Mouse (Mus musculus): ENCODE results near the gene 4921517D22Rik. TPM values are rescaled to one million over a fixed set of nuclear protein-coding genes. Genes with fewer than 3 reads are reported as not detected.

4921517D22Rik gene
- polyA plus RNA-seq, 1 experiment from 2014 or later: not detected

GRCm38 (mm10) chr13:59672248-59672647, 21.7 kb downstream of the 4921517D22Rik start:
- Histone ChIP-seq H3K27me3 (replicated peaks) (no peaks in the 10 kb centered on the region), H3K4me1 (peaks cover 4% of the 10 kb centered on the region; the same call in 1 of the 2 replicates), H3K9ac (no peak overlapping the region), H3K36me3 (no peaks in the 10 kb centered on the region), H3K4me2 (no peak overlapping the region), H3K27ac (no peak overlapping the region), H3K4me3 (replicated peaks) (no peak overlapping the region), H3K9me3 (no peaks in the 10 kb centered on the region)
- 60% methylated on average over 6 of the region's 6 CpGs for WGBS
- no peak for ATAC-seq (ENCODE audit: insufficient read depth, low FRiP score, low read depth)

GRCm38 (mm10) chr13:59671521-59671920, 22.4 kb downstream of the 4921517D22Rik start:
- H3K27ac ChIP-seq: no peak overlapping the region
- H3K9ac ChIP-seq: no peak overlapping the region
- H3K36me3 ChIP-seq: no peaks in the 10 kb centered on the region
- ATAC-seq (ENCODE audit: insufficient read depth, low FRiP score, low read depth): no peak
- H3K9me3 ChIP-seq: no peaks in the 10 kb centered on the region
- no peaks in the 10 kb centered on the region for H3K27me3 ChIP-seq (replicated peaks)
- no peak overlapping the region for H3K4me3 ChIP-seq (replicated peaks)
- 80% methylated on average over 2 of the region's 2 CpGs for WGBS
- peaks cover 4% of the 10 kb centered on the region; the same call in 1 of the 2 replicates for H3K4me1 ChIP-seq
- H3K4me2 ChIP-seq: no peak overlapping the region

DNA sequence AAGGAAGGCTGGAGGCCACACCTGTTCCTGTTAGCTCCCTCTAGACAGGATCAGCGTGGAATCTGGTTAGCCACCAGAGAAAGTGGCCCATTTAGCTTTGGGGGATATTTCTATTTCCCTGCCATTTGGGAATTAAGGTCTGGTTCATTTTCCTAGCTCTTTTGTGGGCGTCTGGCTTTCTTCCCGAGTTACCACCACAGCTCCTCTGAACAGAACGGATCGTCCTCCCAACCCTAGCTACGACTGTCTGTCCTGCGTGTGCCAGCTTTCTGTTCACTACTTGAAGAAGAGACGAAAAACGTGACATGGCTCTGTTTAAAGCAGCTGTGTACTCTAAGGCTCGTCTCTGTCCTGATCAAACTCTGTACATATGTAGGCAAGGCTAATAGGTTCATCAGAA, 24.0 kb downstream of the 4921517D22Rik start:
- Histone ChIP-seq H3K4me3 (replicated peaks) (no peak overlapping the region), H3K9me3 (no peaks in the 10 kb centered on the region), H3K4me1 (peaks cover 4% of the 10 kb centered on the region; the same call in 1 of the 2 replicates), H3K4me2 (no peak overlapping the region), H3K27ac (no peak overlapping the region), H3K9ac (no peak overlapping the region), H3K36me3 (no peaks in the 10 kb centered on the region), H3K27me3 (replicated peaks) (no peaks in the 10 kb centered on the region)
- ATAC-seq (ENCODE audit: insufficient read depth, low FRiP score, low read depth): no peak
- 81% methylated on average over 10 of the region's 10 CpGs for WGBS

GRCm38 (mm10) chr13:59668501-59669093, 25.3 kb downstream of the 4921517D22Rik start:
- WGBS: 26% methylated on average over 11 of the region's 11 CpGs
- H3K4me1 ChIP-seq: no peaks in the 10 kb centered on the region
- peaks cover 5% of the 10 kb centered on the region; the same call in 1 of the 2 replicates for H3K36me3 ChIP-seq
- H3K27me3 ChIP-seq (replicated peaks): no peaks in the 10 kb centered on the region
- peak overlapping the region; percentile 36 for H3K4me2 ChIP-seq
- no peak overlapping the region for H3K9ac ChIP-seq
- 0 out of 2 replicates have a peak overlapping the region, but pooled peaks have one; percentile 1 for H3K4me3 ChIP-seq (replicated peaks)
- ATAC-seq (ENCODE audit: insufficient read depth, low FRiP score, low read depth): peak; percentile 96
- H3K9me3 ChIP-seq: no peaks in the 10 kb centered on the region
- peak overlapping the region; percentile 74 for H3K27ac ChIP-seq

DNA sequence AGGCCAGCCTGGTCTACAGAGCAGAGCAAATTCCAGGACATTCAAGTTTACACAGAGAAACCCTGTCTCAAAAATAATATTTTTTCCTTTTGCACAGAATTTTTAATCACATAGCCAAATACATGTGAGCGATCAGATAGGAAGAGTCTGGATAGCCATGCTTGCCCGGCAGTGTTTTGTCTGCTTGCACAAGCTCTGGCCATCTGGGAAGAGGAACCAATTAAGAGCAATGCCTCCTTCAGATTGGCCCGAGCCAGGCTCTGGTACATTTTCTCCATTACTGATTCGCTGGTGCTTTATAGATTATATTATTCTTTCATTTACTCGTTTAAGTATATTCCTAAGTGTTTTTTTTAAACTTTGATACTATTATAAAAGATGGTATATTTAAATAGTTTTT, 26.1 kb downstream of the 4921517D22Rik start:
- Histone ChIP-seq H3K4me2 (no peak overlapping the region), H3K9ac (no peak overlapping the region), H3K4me3 (replicated peaks) (no peak overlapping the region), H3K9me3 (no peaks in the 10 kb centered on the region), H3K4me1 (no peaks in the 10 kb centered on the region), H3K27me3 (replicated peaks) (no peaks in the 10 kb centered on the region), H3K27ac (no peak overlapping the region), H3K36me3 (peaks cover 5% of the 10 kb centered on the region; the same call in 1 of the 2 replicates)
- ATAC-seq (ENCODE audit: insufficient read depth, low FRiP score, low read depth): no peak
- 73% methylated on average over 5 of the region's 5 CpGs for WGBS

DNA sequence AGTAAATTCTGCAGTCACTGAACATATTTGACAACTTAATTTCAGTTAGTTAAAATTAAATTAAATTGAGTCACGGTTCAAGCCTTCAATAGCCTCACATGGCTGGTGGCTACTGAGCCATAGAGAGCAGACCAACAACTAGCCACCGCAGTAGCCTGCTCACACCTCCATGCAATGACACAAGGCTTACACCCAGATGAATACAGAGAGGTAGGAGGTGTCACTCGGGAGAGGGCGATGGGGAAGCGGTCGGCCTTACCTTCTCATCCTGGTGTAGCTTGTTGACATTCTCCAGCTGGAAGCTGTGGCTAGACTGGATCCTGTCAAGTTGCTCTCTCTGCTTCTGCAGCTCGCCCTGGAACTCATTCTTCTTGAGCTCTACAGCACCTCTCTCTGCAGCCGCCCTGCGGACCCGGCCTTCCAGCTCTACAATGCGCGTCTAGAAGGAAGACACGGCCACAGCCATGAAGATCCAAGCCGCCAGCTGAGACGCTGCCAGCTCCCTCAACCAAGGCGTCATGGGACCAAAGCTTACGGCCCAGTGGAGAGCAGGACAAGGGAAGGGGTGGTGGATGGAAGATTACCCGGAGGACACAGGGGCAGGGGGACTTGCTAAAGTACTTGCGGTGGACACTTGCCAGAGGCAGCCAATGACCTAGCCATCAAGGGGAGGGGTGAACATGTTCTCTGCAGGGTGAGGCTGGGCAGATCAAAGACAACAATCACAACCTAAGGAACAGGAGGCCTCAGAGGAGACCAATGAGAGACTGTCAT, 29.8 kb downstream of the 4921517D22Rik start:
- 85% methylated on average over 19 of the region's 19 CpGs for WGBS
- no peaks in the 10 kb centered on the region for H3K27me3 ChIP-seq (replicated peaks)
- no peak overlapping the region for H3K4me3 ChIP-seq (replicated peaks)
- no peak overlapping the region for H3K27ac ChIP-seq
- H3K4me2 ChIP-seq: no peak overlapping the region
- no peak for ATAC-seq (ENCODE audit: insufficient read depth, low FRiP score, low read depth)
- peaks cover 10% of the 10 kb centered on the region for H3K36me3 ChIP-seq
- no peak overlapping the region for H3K9ac ChIP-seq
- H3K4me1 ChIP-seq: no peaks in the 10 kb centered on the region
- no peaks in the 10 kb centered on the region for H3K9me3 ChIP-seq

DNA sequence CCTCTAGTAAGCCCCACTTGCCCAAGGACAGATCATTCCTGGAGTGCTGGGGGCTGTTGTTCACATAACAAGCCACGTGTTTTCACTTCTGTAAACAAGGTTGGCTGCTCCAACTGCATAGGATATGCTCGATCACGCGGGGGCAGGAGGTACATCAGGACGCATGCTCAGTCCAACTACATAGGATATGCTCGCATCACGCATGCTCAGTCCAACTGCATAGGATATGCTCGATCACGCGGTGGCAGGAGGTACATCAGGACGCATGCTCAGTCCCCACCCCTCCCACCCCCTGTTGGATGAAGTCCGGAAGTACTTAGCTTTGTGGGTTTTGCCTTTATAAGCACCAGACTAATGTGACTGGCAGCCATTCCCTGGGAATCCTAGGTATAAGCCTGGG, 31.9 kb downstream of the 4921517D22Rik start:
- ATAC-seq (ENCODE audit: insufficient read depth, low FRiP score, low read depth): no peak
- Histone ChIP-seq H3K27me3 (replicated peaks) (no peaks in the 10 kb centered on the region), H3K4me2 (no peak overlapping the region), H3K9ac (no peak overlapping the region), H3K9me3 (no peaks in the 10 kb centered on the region), H3K4me1 (no peaks in the 10 kb centered on the region), H3K36me3 (peaks cover 10% of the 10 kb centered on the region), H3K27ac (no peak overlapping the region), H3K4me3 (replicated peaks) (no peak overlapping the region)
- 94% methylated on average over 12 of the region's 12 CpGs for WGBS

GRCm38 (mm10) chr13:59661387-59661786, 32.5 kb downstream of the 4921517D22Rik start:
- peaks cover 5% of the 10 kb centered on the region; the same call in 1 of the 2 replicates for H3K4me1 ChIP-seq
- no peak overlapping the region for H3K4me3 ChIP-seq (replicated peaks)
- no peak overlapping the region for H3K27ac ChIP-seq
- no peaks in the 10 kb centered on the region for H3K9me3 ChIP-seq
- WGBS: 74% methylated on average over 8 of the region's 8 CpGs
- peaks cover 10% of the 10 kb centered on the region for H3K36me3 ChIP-seq
- no peak overlapping the region for H3K4me2 ChIP-seq
- H3K9ac ChIP-seq: no peak overlapping the region
- no peaks in the 10 kb centered on the region for H3K27me3 ChIP-seq (replicated peaks)
- no peak for ATAC-seq (ENCODE audit: insufficient read depth, low FRiP score, low read depth)

GRCm38 (mm10) chr13:59660371-59660770, 33.5 kb downstream of the 4921517D22Rik start:
- Histone ChIP-seq H3K4me2 (no peak overlapping the region), H3K4me3 (replicated peaks) (no peak overlapping the region), H3K27ac (no peak overlapping the region), H3K4me1 (peaks cover 5% of the 10 kb centered on the region; the same call in 1 of the 2 replicates), H3K9ac (no peak overlapping the region), H3K27me3 (replicated peaks) (no peaks in the 10 kb centered on the region), H3K36me3 (peaks cover 10% of the 10 kb centered on the region), H3K9me3 (no peaks in the 10 kb centered on the region)
- ATAC-seq (ENCODE audit: insufficient read depth, low FRiP score, low read depth): no peak
- WGBS: 98% methylated on average over 3 of the region's 3 CpGs

DNA sequence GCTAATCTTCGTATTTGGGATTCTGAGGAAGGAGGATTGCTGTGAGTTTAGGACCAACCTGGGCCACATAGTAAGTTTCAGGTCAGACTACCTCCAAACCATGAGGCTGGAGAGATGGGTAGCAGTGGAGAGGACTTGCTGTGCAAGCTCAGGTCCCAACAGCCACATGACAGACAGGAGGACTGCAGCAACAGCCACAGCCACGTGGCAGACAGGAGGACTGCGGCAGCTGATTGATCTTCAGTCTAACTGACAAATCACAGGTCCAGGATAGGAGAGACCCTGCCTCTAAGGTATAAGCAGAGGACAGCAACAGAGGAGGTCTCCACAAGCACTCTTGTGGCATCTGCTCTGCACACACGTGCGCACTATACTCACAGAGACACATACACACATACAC, 36.1 kb downstream of the 4921517D22Rik start:
- H3K4me1 ChIP-seq: peaks cover 11% of the 10 kb centered on the region; the same call in 1 of the 2 replicates

GRCm38 (mm10) chr13:59656975-59657388, 36.9 kb downstream of the 4921517D22Rik start:
- Histone ChIP-seq H3K36me3 (peaks cover 2% of the 10 kb centered on the region), H3K4me1 (peaks cover 12% of the 10 kb centered on the region; the same call in 1 of the 2 replicates), H3K4me3 (replicated peaks) (no peak overlapping the region), H3K9ac (no peak overlapping the region), H3K27me3 (replicated peaks) (no peaks in the 10 kb centered on the region), H3K9me3 (no peaks in the 10 kb centered on the region), H3K4me2 (no peak overlapping the region), H3K27ac (peak overlapping the region; percentile 11; the same call in 1 of the 2 replicates)
- ATAC-seq (ENCODE audit: insufficient read depth, low FRiP score, low read depth): no peak
- 72% methylated on average over 4 of the region's 4 CpGs for WGBS

More for the DNA sequence above, 36.1 kb downstream of the 4921517D22Rik start:
- H3K9ac ChIP-seq: no peak overlapping the region
- no peaks in the 10 kb centered on the region for H3K27me3 ChIP-seq (replicated peaks)
- ATAC-seq (ENCODE audit: insufficient read depth, low FRiP score, low read depth): no peak
- H3K9me3 ChIP-seq: no peaks in the 10 kb centered on the region
- no peak overlapping the region for H3K27ac ChIP-seq
- no peak overlapping the region for H3K4me2 ChIP-seq
- peaks cover 5% of the 10 kb centered on the region for H3K36me3 ChIP-seq
- 74% methylated on average over 5 of the region's 5 CpGs for WGBS
- H3K4me3 ChIP-seq (replicated peaks): no peak overlapping the region

DNA sequence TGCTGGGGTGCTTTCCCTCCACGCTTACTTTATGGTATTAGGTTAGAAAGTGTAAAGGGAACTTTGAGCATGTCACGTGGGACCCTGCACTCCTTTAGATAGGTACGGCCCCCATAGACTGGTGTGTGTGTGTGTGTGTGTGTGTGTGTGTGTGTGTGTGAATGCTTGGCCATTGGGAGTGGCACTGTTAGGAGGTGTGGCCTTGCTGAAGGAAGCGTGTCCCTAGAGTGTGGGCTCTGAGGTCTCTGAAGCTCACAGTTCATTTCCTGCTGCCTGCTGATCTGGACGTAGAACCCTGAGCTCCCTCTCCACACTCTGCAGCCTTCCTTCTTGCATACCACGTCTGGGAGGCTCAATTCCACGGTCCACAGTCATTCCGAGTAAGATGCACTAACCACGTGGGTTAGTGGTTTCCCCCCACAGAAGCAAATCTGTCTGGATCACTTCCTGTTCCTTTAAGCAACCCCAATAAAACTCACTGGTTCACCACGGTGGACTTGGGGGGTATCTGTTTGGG, 37.5 kb downstream of the 4921517D22Rik start:
- no peaks in the 10 kb centered on the region; the same call in 1 of the 2 replicates for H3K36me3 ChIP-seq
- no peak overlapping the region for H3K4me2 ChIP-seq
- H3K9me3 ChIP-seq: no peaks in the 10 kb centered on the region
- WGBS: 66% methylated on average over 10 of the region's 10 CpGs
- no peak overlapping the region for H3K9ac ChIP-seq
- H3K27ac ChIP-seq: 0 out of 2 replicates have a peak overlapping the region, but pooled peaks have one; percentile 5
- H3K4me1 ChIP-seq: peaks cover 12% of the 10 kb centered on the region; the same call in 1 of the 2 replicates
- no peaks in the 10 kb centered on the region for H3K27me3 ChIP-seq (replicated peaks)
- ATAC-seq (ENCODE audit: insufficient read depth, low FRiP score, low read depth): no peak
- no peak overlapping the region for H3K4me3 ChIP-seq (replicated peaks)

Measured in stomach, embryonic 15.5 days (tissue).